Mouse (Mus musculus) kidney, postnatal 0 days (tissue): ENCODE measurements around the gene Gng7. TPM values are rescaled to one million over a fixed set of nuclear protein-coding genes. Genes with fewer than 3 reads are reported as not detected.

ENCODE experiments used
- ATAC-seq: fragments of 200-750 bp; cut with Nextera tagmentation; replicated peaks from 2 replicates; pipeline ENCODE4 v1.8.0; 2017; ENCODE audit warnings: low read depth, moderate number of reproducible peaks, moderate TSS enrichment, moderate library complexity; ENCODE audit not compliant: low FRiP score
- DNase-seq: peaks from one replicate; pipeline ENCODE4 v3.0.0-alpha.2; 2016; ENCODE audit warnings: low spot score
- H3K27ac ChIP-seq: fragments of 300-500 bp; sonication (generic); 2 replicates; pipeline ENCODE4 v1.5.1; 2014; ENCODE audit warnings: mild to moderate bottlenecking
- H3K27me3 ChIP-seq: fragments of 300-500 bp; sonication (generic); 2 replicates; pipeline ENCODE4 v1.6.1; 2014; ENCODE audit warnings: low read length, mixed read lengths; ENCODE audit not compliant: insufficient read depth
- H3K36me3 ChIP-seq: fragments of 300-500 bp; sonication (generic); 2 replicates; pipeline ENCODE4 v1.6.1; 2014; ENCODE audit warnings: low read length, mixed read lengths; ENCODE audit not compliant: insufficient read depth
- H3K4me1 ChIP-seq: fragments of 300-500 bp; sonication (generic); replicated peaks from 2 replicates; pipeline ENCODE4 v1.6.1; 2014; ENCODE audit warnings: antibody characterized with exemption, low read length, mixed read lengths; ENCODE audit not compliant: insufficient read depth
- H3K4me2 ChIP-seq: fragments of 300-500 bp; sonication (generic); 2 replicates; pipeline ENCODE4 v1.6.1; 2014; ENCODE audit warnings: mild to moderate bottlenecking, low read length, moderate library complexity, mixed read lengths
- H3K4me3 ChIP-seq: fragments of 300-500 bp; sonication (generic); replicated peaks from 2 replicates; pipeline ENCODE4 v1.5.1; 2014; ENCODE audit warnings: low read depth, low read length
- H3K9ac ChIP-seq: fragments of 300-500 bp; sonication (generic); 2 replicates; pipeline ENCODE4 v1.6.1; 2014; ENCODE audit warnings: low read depth, low read length
- H3K9me3 ChIP-seq: fragments of 300-500 bp; sonication (generic); replicated peaks from 2 replicates; pipeline ENCODE4 v1.6.1; 2016; ENCODE audit warnings: low read length, inconsistent platforms, mixed read lengths
- CTCF ChIP-seq: IDR thresholded peaks from 2 replicates; pipeline ENCODE4 v1.5.1; 2016; ENCODE audit warnings: antibody characterized with exemption, low read depth, mild to moderate bottlenecking, moderate library complexity
- WGBS: fragments of 180-500 bp; shearing (Covaris S2); extraction: QIAGEN DNeasy Blood & Tissue Kit; methylation state at CpG from one replicate; pipeline ENCODE4 v1.1.7; 2014; 5-methylcytosine and 5-hydroxymethylcytosine counted together
- polyA plus RNA-seq: library from polyadenylated mRNA; unstranded; fragments of >200 nt; fragmentation: Nextera tagmentation; extraction: Ambion mirVana; gene quantifications from 2 replicates; pipeline ENCODE4 v1.2.1, GENCODE M21; 2015

Gng7 gene
- polyA plus RNA-seq, 1 experiment from 2014 or later = 3.4 TPM

DNA sequence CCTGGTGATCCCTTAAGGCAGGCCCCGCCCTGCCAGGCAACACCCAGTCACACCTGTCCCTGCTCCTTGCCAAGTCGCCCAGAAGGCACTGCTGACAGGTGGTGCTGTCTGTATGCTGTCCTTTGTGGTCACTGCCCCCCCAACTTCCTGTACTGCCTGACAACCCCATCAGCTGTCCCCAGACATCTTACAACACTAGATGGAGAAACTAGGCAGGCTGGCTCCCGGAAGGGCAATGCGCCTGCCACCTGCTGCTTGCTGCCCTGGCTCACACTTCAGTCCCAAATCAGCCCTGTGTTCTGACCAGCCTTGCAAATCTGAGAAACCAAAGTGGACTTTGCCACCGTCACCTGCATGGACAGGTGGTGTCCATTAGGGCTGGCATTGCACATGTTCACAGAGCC lies 100.5 kb downstream of the Gng7 start:
- DNase-seq = no peak
- H3K4me3 ChIP-seq = no peak overlapping the region
- H3K4me1 ChIP-seq = 0 out of 2 replicates have a peak, but pooled peaks cover 11% of the 10 kb centered on the region
- H3K27me3 ChIP-seq = no peaks in the 10 kb centered on the region
- TF ChIP-seq CTCF = no peak
- peaks cover 9% of the 10 kb centered on the region; the same call in 1 of the 2 replicates for H3K36me3 ChIP-seq
- H3K9me3 ChIP-seq = no peaks in the 10 kb centered on the region
- WGBS = 84% methylated on average over 5 of the region's 5 CpGs
- no peak overlapping the region for H3K9ac ChIP-seq
- no peak overlapping the region for H3K27ac ChIP-seq
- no peak overlapping the region for H3K4me2 ChIP-seq
- ATAC-seq = no peak

DNA sequence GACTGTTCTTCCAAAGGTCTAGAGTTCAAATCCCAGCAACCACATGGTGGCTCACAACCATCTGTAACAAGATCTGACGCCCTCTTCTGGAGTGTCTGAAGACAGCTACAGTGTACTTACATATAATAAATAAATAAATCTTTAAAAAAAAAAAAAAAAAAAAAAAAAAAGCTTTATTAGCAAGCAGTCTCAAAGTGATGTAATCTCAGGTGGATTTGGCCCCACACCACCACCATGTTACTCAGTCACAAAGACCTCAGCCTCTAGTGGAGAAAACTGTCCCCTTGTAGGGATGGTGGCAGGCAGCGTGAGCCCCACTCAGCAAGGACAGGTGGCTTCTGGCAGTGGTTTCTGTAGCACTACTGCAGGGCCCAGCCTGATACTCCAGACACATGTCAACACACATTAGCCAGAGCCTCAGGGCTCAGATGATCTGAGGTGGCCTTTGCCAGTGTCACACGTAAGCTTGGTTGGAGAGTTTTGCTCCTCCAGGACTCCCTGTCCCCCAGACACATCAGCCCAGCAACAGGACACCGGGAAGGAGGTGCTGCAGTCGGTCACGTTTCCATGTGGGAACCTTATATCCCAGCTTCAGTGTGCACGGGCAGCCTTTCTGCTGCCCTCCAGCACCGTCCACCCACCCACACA lies 101.3 kb downstream of the Gng7 start:
- DNase-seq (no peak), ATAC-seq (no peak)
- WGBS = 72% methylated on average over 7 of the region's 8 CpGs
- Histone ChIP-seq H3K36me3 (peaks cover 12% of the 10 kb centered on the region; the same call in 1 of the 2 replicates), H3K9ac (no peak overlapping the region), H3K4me1 (0 out of 2 replicates have a peak, but pooled peaks cover 11% of the 10 kb centered on the region), H3K27ac (no peak overlapping the region), H3K4me2 (no peak overlapping the region), H3K4me3 (no peak overlapping the region), H3K27me3 (no peaks in the 10 kb centered on the region), H3K9me3 (no peaks in the 10 kb centered on the region)
- TF ChIP-seq CTCF = no peak

DNA sequence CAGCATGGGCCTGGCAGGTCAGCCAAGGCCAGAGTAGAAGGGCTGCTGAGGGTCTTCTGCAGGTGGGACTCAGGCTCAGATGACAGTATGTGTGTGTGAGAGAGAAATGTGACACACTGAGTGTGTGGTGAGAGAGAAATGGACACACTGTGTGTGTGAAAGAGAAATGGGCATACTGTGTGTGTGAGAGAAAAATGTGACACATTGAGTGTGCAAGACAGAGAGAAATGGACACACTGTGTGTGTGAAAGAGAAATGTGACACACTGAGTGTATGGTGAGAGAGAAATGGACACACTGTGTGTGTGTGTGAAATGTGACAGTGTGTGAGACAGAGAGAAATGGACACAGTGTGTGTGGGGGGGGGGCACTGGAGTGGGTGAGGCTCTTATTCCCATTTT lies 102.9 kb downstream of the Gng7 start:
- Histone ChIP-seq H3K4me1 (0 out of 2 replicates have a peak, but pooled peaks cover 6% of the 10 kb centered on the region), H3K9ac (no peak overlapping the region), H3K4me3 (no peak overlapping the region), H3K27ac (no peak overlapping the region), H3K9me3 (no peaks in the 10 kb centered on the region), H3K4me2 (no peak overlapping the region), H3K27me3 (no peaks in the 10 kb centered on the region), H3K36me3 (peaks cover 12% of the 10 kb centered on the region; the same call in 1 of the 2 replicates)
- ATAC-seq (no peak), DNase-seq (no peak)
- no peak for TF ChIP-seq CTCF

DNA sequence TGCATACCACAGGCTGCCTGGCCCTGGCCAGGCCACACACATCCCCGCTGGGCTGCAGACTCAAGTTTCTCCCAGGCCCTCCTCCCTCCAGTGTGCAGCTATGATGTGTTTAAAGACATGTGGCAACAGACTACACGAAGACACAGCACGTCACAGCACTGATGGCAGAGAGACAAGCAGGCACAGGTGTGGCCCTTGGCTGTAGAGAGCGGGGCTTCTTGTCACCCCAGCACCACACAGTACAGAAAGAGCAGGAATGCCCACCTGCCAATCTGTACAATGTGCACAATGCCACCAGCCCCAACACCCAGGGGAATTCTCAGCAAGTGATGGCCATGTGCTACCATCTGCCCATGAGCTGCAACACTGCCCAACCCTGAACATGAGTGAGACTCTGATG lies 103.4 kb downstream of the Gng7 start:
- peaks cover 14% of the 10 kb centered on the region; the same call in 1 of the 2 replicates for H3K36me3 ChIP-seq
- no peak overlapping the region for H3K4me3 ChIP-seq
- no peak for TF ChIP-seq CTCF
- H3K27me3 ChIP-seq = no peaks in the 10 kb centered on the region
- no peak for ATAC-seq
- no peak for DNase-seq
- 0 out of 2 replicates have a peak, but pooled peaks cover 2% of the 10 kb centered on the region for H3K4me1 ChIP-seq
- H3K27ac ChIP-seq = no peak overlapping the region
- H3K9me3 ChIP-seq = no peaks in the 10 kb centered on the region
- 97% methylated on average over 4 of the region's 4 CpGs for WGBS
- no peak overlapping the region for H3K4me2 ChIP-seq
- H3K9ac ChIP-seq = no peak overlapping the region

DNA sequence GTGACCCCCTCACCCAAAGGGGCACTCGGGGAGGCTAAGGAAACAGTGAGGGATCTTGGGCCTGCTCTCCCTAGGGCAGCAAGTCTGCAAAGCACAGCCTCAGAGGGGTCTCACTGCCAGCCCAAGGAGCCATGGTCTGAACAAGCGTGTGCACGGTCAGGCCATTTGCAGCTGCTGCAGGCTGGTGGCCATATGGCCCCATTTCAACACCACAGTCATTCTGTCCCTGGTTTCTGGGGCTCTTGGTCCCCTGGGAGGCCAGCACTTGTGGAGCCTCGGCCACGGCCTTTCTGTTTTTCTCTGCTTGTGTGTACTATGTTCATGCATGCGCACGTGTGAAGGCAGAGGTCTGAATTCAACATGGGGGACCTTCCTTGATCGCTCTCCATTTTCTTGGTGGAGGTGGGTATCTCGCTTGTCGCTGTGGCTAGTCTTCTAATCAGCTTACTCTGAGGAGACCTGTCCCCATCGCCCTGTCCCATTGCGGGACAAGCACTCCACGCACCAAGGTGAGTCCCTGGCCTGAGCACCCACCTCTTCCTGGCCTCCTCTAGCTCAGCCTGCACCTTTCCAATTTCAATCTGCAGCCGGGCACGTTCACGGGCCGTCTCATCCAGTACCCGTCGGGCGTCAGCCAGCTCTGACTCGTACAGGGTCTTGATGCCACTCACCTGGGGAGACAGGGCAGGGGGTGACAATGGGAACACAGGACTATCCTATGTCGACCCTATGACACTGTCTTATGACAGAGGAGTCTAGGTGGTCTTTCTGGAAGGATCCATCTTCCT lies 105.2 kb downstream of the Gng7 start:
- H3K4me2 ChIP-seq = no peak overlapping the region
- H3K36me3 ChIP-seq = peaks cover 19% of the 10 kb centered on the region
- no peaks in the 10 kb centered on the region for H3K9me3 ChIP-seq
- no peak overlapping the region for H3K27ac ChIP-seq
- no peak for TF ChIP-seq CTCF
- WGBS = 93% methylated on average over 22 of the region's 22 CpGs
- H3K27me3 ChIP-seq = no peaks in the 10 kb centered on the region
- H3K4me3 ChIP-seq = no peak overlapping the region
- DNase-seq = no peak
- H3K4me1 ChIP-seq = no peaks in the 10 kb centered on the region
- no peak overlapping the region for H3K9ac ChIP-seq
- ATAC-seq = no peak

DNA sequence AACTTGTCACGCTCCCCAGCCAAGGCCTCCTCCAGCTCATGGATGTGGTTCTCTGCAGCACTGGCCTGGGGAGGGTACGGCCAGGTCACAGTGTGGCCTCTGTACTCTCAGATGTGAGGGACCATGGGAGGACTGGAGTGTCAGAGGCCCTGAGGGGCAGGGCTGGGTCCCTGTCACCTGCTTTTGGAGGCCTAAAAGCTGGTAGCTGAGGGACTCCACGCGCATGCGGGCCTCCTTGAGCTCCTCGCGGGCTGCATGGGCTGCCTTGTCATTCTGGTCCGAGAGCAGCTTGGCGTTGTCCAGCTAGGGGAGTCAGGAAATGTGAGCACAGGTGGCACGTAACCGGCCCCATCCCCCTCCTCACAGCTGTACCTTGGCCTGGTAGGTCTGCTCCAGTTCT lies 110.0 kb downstream of the Gng7 start:
- no peak for ATAC-seq
- H3K4me2 ChIP-seq = no peak overlapping the region
- no peak overlapping the region for H3K9ac ChIP-seq
- H3K4me1 ChIP-seq = peaks cover 3% of the 10 kb centered on the region; the same call in 1 of the 2 replicates
- TF ChIP-seq CTCF = no peak
- no peaks in the 10 kb centered on the region for H3K9me3 ChIP-seq
- no peaks in the 10 kb centered on the region for H3K27me3 ChIP-seq
- H3K27ac ChIP-seq = no peak overlapping the region
- 82% methylated on average over 11 of the region's 11 CpGs for WGBS
- no peak for DNase-seq
- H3K4me3 ChIP-seq = no peak overlapping the region
- H3K36me3 ChIP-seq = peaks cover 28% of the 10 kb centered on the region
